In genomic region chr1:153329306-153329705, GRCm38 (mm10) we compare ENCODE assay signal across 11 mouse cellular contexts. TPM values are rescaled to one million over a fixed set of nuclear protein-coding genes. Genes with fewer than 3 reads are reported as not detected.
DNase-seq lines count a peak whose midpoint lies in the region; ATAC-seq and TF ChIP-seq lines count a peak whose summit lies in the region.
"Had no signal": no experiment of that assay in that cellular context is flagged by ENCODE, and none has a peak within 500 bp of the region (broad histone marks: within the 10 kb centered on the region; RNA-seq: fewer than 3 reads in every experiment).

No protein-coding gene starts in this region.

- peaks cover 47% of the 10 kb centered on the region for H3K4me1 ChIP-seq in heart, embryonic 12.5 days (replicated peaks)
- peaks cover 49% of the 10 kb centered on the region for H3K4me1 ChIP-seq in heart, embryonic 10.5 days
- peaks cover 13% of the 10 kb centered on the region for H3K4me1 ChIP-seq in kidney, postnatal 0 days (replicated peaks; ENCODE audit: insufficient read depth, low read length)
- H3K4me1 ChIP-seq in E14TG2a.4 (replicated peaks; ENCODE audit: low read depth, low read length), result peaks cover 75% of the 10 kb centered on the region
- peaks cover 12% of the 10 kb centered on the region for H3K4me1 ChIP-seq in brown adipose tissue, adult 24 weeks (ENCODE audit: control insufficient read depth, insufficient read depth, insufficient read length, low read length)
- H3K4me1 ChIP-seq in liver, embryonic 11.5 days (replicated peaks; ENCODE audit: control insufficient read depth, insufficient read depth, low read length), result peaks cover 10% of the 10 kb centered on the region; the same call in 1 of the 2 replicates

- H3K4me2 ChIP-seq in heart, embryonic 12.5 days, result peak overlapping the region; percentile 78
- peak overlapping the region; percentile 84 for H3K4me2 ChIP-seq in kidney, postnatal 0 days (ENCODE audit: low read length)
- no peak overlapping the region for H3K4me2 ChIP-seq in liver, embryonic 11.5 days

- TF ChIP-seq CTCF in kidney, postnatal 0 days (IDR thresholded peaks at IDR 0.05; ENCODE audit: low read depth), result no peak
- TF ChIP-seq CTCF in E14TG2a.4 (conservative IDR thresholded peaks at IDR 0.05; ENCODE audit: low read length), result no peak

- H3K9me3 ChIP-seq in heart, embryonic 12.5 days (replicated peaks), result no peaks in the 10 kb centered on the region
- no peaks in the 10 kb centered on the region for H3K9me3 ChIP-seq in heart, embryonic 10.5 days
- H3K9me3 ChIP-seq in kidney, postnatal 0 days (replicated peaks; ENCODE audit: low read length), result no peaks in the 10 kb centered on the region
- H3K9me3 ChIP-seq in E14TG2a.4 (ENCODE audit: low read length), result no peaks in the 10 kb centered on the region
- H3K9me3 ChIP-seq in liver, embryonic 11.5 days (ENCODE audit: control insufficient read depth, low read length), result no peaks in the 10 kb centered on the region
- H3K9me3 ChIP-seq: limb, embryonic 15.5 days had no signal

- no peaks in the 10 kb centered on the region for H3K27me3 ChIP-seq in heart, embryonic 12.5 days (replicated peaks)
- H3K27me3 ChIP-seq in heart, embryonic 10.5 days (ENCODE audit: insufficient read depth, poor library complexity, severe bottlenecking), result no peaks in the 10 kb centered on the region
- H3K27me3 ChIP-seq in kidney, postnatal 0 days (ENCODE audit: insufficient read depth, low read length), result no peaks in the 10 kb centered on the region
- H3K27me3 ChIP-seq in E14TG2a.4 (ENCODE audit: insufficient read depth, low read length), result no peaks in the 10 kb centered on the region
- no peaks in the 10 kb centered on the region for H3K27me3 ChIP-seq in liver, embryonic 11.5 days (replicated peaks; ENCODE audit: control insufficient read depth, insufficient read depth, low read length)
- H3K27me3 ChIP-seq: limb, embryonic 15.5 days had no signal

- H3K27ac ChIP-seq in heart, embryonic 12.5 days (ENCODE audit: poor library complexity, severe bottlenecking), result no peak overlapping the region
- H3K27ac ChIP-seq in heart, embryonic 10.5 days, result no peak overlapping the region
- peak overlapping the region; percentile 78; the same call in 1 of the 2 replicates for H3K27ac ChIP-seq in kidney, postnatal 0 days
- no peak overlapping the region for H3K27ac ChIP-seq in brown adipose tissue, adult 24 weeks (replicated peaks; ENCODE audit: low read depth, low read length)
- H3K27ac ChIP-seq in liver, embryonic 11.5 days (ENCODE audit: low read depth, low read length), result no peak overlapping the region
- H3K27ac ChIP-seq: limb, embryonic 15.5 days had no signal

- peak overlapping the region; percentile 9; the same call in 1 of the 2 replicates for H3K9ac ChIP-seq in heart, embryonic 12.5 days
- H3K9ac ChIP-seq in kidney, postnatal 0 days (ENCODE audit: low read depth, low read length), result no peak overlapping the region
- no peak overlapping the region for H3K9ac ChIP-seq in liver, embryonic 11.5 days (ENCODE audit: low read depth, low read length)
- H3K9ac ChIP-seq: limb, embryonic 15.5 days had no signal

- ATAC-seq in heart, embryonic 12.5 days (ENCODE audit: insufficient number of reproducible peaks, low FRiP score), result no peak
- ATAC-seq in kidney, postnatal 0 days (replicated peaks; ENCODE audit: low FRiP score, low read depth), result peak; percentile 23; the same call in 1 of the 2 replicates
- no peak for ATAC-seq in liver, embryonic 11.5 days (replicated peaks; ENCODE audit: low FRiP score)
- no peak for ATAC-seq in megakaryocyte-erythroid progenitor cell, adult 5-6 weeks (replicated peaks; ENCODE audit: low FRiP score, low TSS enrichment, poor library complexity, severe bottlenecking)
- ATAC-seq: CD4-positive, CD25-positive, alpha-beta regulatory T cell, adult 4 months had no signal

- H3K36me3 ChIP-seq in heart, embryonic 12.5 days, result peaks cover 24% of the 10 kb centered on the region
- peaks cover 14% of the 10 kb centered on the region for H3K36me3 ChIP-seq in heart, embryonic 10.5 days
- H3K36me3 ChIP-seq in kidney, postnatal 0 days (ENCODE audit: insufficient read depth, low read length), result peaks cover 14% of the 10 kb centered on the region; the same call in 1 of the 2 replicates
- H3K36me3 ChIP-seq in E14TG2a.4 (ENCODE audit: insufficient read depth, low read length), result peaks cover 34% of the 10 kb centered on the region
- no peaks in the 10 kb centered on the region for H3K36me3 ChIP-seq in liver, embryonic 11.5 days (ENCODE audit: control insufficient read depth, insufficient read depth, low read length)

- no peak for DNase-seq in heart, embryonic 10.5 days (ENCODE audit: low spot score)
- DNase-seq in kidney, postnatal 0 days (ENCODE audit: low spot score), result peak; percentile 87
- no peak for DNase-seq in kidney, postnatal 25 days
- no peak for DNase-seq in liver, embryonic 11.5 days (ENCODE audit: low spot score)
- DNase-seq: cerebellum, postnatal 14 days had no signal

- WGBS in heart, embryonic 12.5 days, result 84% methylated on average over 6 of the region's 6 CpGs
- 86% methylated on average over 6 of the region's 6 CpGs for WGBS in heart, embryonic 10.5 days
- 51% methylated on average over 6 of the region's 6 CpGs for WGBS in kidney, postnatal 0 days
- WGBS in liver, embryonic 11.5 days, result 85% methylated on average over 6 of the region's 6 CpGs

- peak overlapping the region; percentile 88; the same call in 1 of the 2 replicates for H3K4me3 ChIP-seq in heart, embryonic 12.5 days
- H3K4me3 ChIP-seq in heart, embryonic 10.5 days, result no peak overlapping the region
- peak overlapping the region; percentile 98; the same call in 1 of the 2 replicates for H3K4me3 ChIP-seq in kidney, postnatal 0 days (replicated peaks; ENCODE audit: low read depth, low read length)
- peak overlapping the region; percentile 43; the same call in 1 of the 2 replicates for H3K4me3 ChIP-seq in E14TG2a.4 (replicated peaks; ENCODE audit: low read length)
- H3K4me3 ChIP-seq in brown adipose tissue, adult 24 weeks (ENCODE audit: insufficient read depth, low read depth, low read length), result peak overlapping the region; percentile 23; the same call in 1 of the 2 replicates
- no peak overlapping the region for H3K4me3 ChIP-seq in liver, embryonic 11.5 days (ENCODE audit: low read depth, low read length)

RNA-seq across cellular contexts. Expression of gene Lamc1, which starts 3.3 kb away (rescaled TPM):
- 134 and 146 TPM in 2 replicates for polyA plus RNA-seq in heart, embryonic 12.5 days (2016; fragmentation: Nextera tagmentation; extraction: Ambion mirVana)
- polyA plus RNA-seq in heart, embryonic 10.5 days (2016; fragmentation: Nextera tagmentation; extraction: Ambion mirVana), result 62.6 and 85.3 TPM in 2 replicates
- polyA plus RNA-seq in kidney, postnatal 0 days (2015; fragmentation: Nextera tagmentation; extraction: Ambion mirVana), result 106 and 107 TPM in 2 replicates
- polyA plus RNA-seq in brown adipose tissue, adult 24 weeks (2012; ENCODE audit: insufficient read depth, insufficient read length, missing spikeins), result 47.1 and 62.0 TPM in 2 replicates
- 29.5 and 31.9 TPM in 2 replicates for polyA plus RNA-seq in liver, embryonic 11.5 days (2014; fragmentation: Nextera tagmentation; extraction: Ambion mirVana)
- 2.7 and 3.0 TPM in 2 replicates for total RNA-seq in megakaryocyte-erythroid progenitor cell, adult 5-6 weeks (2014; fragmentation: Nextera tagmentation)
- total RNA-seq in megakaryocyte-erythroid progenitor cell, adult 5-6 weeks (2017), result 0.91 and 1.3 TPM in 2 replicates

Comparison
In these comparisons a context has a peak if more than half of its experiments do, and no peak if none do; other contexts are left out.
1. H3K4me3 ChIP-seq: peak in heart, embryonic 12.5 days (single experiment), kidney, postnatal 0 days (single experiment), E14TG2a.4 (single experiment) and brown adipose tissue, adult 24 weeks (single experiment); none in heart, embryonic 10.5 days (single experiment) and liver, embryonic 11.5 days (single experiment).